Mouse (Mus musculus): Measurements from ENCODE around the gene Nxpe3.
"Not testable (repeated sequence)": the region's sequence is repeated elsewhere in the genome, so short reads cannot be mapped to it uniquely, and the experiment has no call there.

Gene Nxpe3

DNA sequence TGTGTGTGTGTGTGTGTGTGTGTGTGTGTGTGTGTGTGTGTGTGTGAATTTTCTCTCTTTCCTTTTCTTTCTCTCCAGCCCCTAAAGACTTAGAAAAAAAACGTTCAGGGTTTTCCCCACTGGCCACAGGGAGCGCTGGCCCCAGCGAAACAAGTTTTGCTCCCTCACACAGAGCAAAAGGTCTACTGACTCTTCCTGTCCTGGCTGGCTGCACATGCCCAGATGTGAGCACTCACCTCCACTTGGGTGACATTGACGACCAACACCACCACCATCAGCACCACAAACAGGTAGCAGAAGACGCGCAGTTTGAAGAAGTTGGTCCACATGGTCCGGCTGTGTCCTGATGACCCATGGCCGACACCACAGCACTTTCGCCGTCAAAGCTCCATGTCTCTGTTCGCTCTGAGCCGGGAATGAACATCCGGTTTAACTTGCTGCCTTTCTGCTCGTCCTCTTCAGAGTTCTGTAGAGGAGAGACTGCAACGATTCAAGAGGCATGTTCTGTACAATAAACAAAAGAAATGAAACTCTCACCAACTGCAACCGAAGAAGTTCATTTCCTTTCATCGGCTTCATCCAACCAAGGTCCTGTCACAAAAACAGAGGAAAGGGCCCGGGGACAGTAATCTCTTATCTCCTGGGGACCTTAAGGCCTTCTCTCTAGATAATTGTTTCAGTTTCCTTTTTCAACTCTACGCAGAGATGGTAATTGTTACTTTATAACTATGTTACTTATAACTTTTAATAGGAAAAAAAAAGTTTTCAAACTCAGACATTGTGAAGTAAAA is 4.5 kb downstream of the Nxpe3 start:
- DNase-seq (ENCODE audit: low read depth, low spot score), result no peak

DNA sequence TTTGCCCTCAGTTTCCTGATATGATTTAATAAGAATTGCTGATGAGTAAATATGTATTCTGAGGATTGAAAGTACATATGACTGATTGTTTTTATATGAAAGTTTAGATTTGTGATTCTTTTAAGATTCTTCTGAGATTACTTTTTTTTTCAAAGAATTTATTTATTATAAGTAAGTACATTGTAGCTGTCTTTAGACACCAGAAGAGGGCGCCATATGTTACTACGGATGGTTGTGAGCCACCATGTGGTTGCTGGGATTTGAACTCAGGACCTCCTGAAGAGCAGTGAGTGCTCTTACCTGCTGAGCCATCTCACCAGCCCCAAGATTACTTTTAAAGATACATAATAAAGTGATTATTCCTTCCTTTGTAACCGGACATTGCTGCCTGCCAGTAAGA is 5.6 kb downstream of the Nxpe3 start:
- no peak for DNase-seq (ENCODE audit: low read depth, low spot score)

DNA sequence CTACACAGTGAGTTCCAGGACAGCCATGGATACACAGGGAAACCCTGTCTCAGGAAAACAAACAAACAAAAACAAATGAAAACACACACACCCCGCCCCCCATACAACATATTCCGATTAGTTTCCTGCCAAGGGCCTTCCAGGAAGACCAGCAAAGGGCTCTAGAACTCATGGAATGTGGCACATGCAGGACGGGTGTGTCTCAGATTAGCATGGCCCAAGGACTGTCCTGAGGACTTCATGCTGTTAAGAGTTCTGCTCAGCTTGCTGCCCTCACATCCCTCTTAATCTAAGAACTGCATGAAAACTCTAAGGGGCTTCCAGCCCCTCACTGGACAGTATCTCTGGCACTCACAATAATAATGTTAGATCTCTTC is 6.5 kb downstream of the Nxpe3 start:
- no peak for DNase-seq (ENCODE audit: low read depth, low spot score)

DNA sequence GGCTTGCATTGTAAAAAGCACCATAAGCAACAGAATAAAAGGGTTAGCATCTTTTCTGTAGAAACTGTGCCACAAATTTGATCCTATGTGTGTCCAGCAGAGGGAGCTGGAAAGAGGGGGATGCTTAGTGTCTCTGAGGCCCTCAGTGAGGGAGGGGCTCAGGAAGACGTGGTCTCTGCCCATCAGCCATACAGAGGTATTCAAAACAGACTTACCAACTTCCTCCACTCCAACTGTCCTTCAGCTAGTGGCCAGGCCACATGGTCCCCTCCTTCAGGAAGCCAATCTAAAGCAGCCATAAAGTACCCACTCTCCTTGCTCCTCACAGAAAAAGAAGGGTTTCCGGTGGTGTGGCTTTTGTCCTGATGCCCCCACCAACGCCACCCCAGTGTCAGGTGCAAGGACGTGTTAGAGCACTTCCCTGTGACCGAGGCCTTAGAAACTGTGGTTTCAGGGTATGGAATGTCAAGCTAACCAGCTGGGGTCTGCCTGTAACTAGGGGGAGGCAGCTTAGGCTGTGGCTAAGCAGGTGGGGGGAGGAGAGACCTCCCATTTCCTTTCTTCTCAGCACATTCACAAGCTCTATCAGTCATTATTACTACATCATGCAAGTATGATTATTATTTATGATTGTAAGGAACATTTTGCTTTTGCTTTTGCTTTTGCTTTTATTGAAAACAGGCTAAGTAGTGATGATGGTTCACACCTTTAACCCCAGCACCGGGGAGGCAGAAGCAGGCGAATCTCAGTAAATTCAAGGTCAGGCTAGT is 7.1 kb downstream of the Nxpe3 start:
- DNase-seq (ENCODE audit: low read depth, low spot score), result no peak

DNA sequence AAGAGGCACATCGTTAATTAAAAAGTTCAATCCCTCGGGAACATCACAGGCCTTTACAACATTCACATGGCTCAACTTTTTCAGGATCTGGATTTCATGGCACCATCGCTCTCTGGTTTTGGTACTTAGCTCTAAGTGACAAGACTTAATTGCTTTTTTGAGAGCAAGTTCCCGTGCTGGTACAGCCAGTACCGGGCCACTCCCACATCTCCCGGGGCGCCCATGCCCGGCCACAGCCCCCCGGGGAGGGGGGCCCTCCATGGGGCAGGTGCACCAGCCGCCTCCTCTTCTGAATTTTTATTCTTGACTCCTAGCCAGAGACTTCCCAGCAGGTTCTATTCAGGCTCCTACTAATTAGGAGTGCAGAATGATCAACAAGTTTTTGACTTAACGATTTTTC is 10.8 kb downstream of the Nxpe3 start:
- DNase-seq (ENCODE audit: low read depth, low spot score), result no peak

DNA sequence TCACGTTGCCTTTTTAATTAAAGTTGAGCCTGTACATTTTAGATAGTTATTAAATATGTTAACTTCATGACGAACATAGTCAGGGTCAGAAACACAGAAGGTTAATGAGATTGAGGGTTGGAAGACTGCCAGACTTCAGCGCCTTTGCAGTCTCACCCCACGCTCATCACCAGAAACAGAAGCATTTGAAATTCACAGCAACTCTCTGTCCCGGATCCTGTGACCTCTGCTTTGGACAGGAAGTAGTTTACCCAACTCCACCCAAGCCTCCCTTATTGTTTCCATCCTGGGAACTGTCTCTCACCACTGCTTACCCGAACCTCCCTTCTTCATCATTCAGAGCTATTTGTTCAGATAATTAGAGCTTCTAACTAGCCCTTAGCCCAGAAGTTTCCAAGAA is 19.1 kb downstream of the Nxpe3 start:
- no peak for DNase-seq (ENCODE audit: low read depth, low spot score)

DNA sequence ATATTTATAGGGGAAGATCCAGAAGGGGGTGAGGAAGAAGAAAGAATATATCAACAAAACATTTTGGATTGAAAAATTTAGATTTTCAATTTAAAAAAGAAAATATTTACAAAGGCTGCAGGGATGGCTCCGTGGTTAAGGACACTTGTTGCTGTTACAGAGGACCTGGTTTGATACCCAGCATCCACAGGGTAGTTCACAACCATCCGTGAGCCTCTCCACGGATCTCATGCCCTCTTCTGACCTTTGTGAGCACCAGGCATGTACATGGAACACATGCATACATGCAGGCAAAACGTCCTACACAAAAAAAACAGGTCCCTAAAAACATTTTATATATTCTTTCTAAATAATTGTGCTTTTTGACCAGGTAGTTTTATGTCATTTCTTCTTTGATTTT is 31.3 kb downstream of the Nxpe3 start:
- DNase-seq (ENCODE audit: low read depth, low spot score), result no peak

DNA sequence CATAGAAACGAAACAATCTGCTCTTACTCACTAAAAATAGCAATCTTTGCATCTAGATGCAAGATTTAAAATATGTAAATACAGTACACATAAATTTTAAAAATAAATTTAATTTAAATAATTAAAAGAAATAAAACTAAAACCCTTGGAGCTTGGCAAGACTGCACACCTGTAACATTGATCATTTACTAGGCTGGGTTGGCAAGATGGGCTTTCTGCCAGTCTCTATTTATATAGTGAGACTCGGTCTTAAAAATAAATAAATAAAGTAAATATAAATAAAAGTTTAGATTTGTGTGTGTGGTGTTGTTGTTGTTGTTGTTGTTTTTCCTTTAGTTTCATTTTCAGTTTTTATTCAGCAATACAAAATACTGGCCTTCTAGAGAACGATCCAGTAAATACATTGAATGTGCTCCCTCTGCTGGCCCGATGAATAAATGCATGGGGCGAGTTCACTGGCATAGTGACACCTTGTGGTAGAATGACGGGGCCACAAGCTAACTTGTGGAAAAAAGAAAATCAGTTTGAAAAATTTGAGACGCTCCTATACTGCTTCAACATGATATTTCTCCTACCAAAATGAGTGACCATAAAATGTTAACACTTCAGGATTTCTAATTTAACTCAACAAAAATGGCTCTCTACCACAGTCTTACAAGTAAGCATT is 31.8 kb downstream of the Nxpe3 start:
- peak; percentile 54 for DNase-seq (ENCODE audit: low read depth, low spot score)

DNA sequence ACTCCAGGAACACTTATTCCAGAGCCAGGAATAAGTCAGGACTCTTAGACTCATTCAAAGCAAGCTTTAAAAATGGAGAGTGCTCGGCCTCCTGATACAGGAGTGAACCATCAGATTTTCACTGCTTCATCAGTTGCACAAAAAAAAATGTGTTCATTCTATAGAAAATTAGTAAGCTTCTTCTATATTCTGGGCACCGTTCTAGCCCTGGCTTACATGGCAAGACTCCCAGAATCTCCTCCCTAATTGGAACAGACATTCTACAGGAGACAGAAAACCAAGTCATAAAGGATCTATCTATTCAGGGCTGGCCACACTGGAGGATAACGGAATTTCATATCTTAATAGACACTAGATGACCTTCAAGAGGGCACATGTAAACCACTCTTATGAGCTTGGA is 34.0 kb downstream of the Nxpe3 start:
- no peak for DNase-seq (ENCODE audit: low read depth, low spot score)

DNA sequence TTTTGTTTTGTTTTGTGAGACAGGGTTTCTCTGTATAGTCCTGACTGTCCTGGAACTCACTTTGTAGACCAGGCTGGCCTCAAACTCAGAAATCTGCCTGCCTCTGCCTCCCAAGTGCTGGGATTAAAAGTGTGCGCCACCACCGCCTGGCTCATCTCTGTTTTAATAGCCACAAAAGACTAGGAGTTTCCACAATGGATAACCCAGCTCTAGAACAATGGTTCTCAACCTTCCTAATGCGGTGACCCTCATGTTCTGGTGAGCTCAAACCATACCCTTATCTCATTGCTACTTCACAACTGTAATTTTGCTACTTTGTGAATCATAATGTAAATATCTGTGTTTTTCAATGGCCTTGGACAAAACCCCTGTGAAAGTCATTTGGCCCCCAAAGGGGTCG is 35.7 kb downstream of the Nxpe3 start:
- not testable (repeated sequence) for DNase-seq (ENCODE audit: low read depth, low spot score)

DNA sequence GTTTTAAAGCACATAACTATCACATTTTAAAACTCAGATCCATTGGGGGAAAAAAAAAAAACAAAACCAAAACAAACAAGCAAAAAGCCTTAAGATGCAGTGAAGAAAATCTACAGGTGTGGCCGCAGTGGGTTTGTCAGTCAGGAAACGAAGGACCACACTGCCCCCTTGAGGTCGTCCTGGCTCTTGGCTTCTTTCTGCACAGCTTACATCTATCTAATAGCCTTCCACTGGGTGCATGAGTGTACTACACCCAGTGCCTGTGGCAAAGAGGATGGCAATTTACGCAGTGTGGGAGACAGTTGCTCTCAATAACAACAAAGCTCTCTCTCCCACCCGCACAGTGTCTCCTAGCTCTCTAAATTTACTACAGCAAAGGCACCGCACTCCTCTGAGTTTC is 36.6 kb downstream of the Nxpe3 start:
- DNase-seq (ENCODE audit: low read depth, low spot score), result peak; percentile 40

DNA sequence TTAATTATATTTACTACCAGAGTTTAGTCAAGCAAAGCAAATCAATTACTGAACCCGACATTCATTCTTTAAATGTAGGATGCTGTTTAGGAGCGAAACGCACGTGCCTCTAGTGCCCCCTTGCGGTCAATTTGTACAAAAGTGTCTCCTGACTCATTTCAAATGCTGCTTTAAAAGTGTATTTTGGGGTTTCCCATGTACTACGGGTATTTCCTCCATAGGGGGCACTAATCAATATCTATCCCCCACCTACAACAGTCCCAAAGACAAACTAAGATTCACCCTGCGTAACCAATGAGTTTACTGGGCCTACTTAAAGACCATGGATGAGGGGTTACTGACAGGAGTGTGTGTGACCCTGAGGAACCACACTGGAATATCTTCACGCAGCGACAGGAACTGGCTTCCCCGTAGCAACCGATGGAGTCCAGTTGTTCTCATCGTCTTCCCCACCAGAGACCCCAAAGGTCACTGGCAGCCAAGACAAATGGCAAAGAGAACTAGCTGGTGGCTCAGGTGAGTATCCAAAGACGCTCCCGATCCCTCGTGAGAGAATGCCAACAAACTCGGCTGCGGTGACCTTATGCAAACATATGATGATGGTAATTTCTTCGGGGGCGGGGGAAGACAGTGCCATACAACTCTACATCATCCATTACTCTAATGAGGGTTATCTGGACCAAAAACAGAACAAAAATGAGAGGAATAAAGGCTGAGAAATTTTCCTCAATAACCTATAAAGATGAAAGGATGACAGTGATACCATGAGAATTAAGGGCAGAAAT is 42.0 kb downstream of the Nxpe3 start:
- peak; percentile 65 for DNase-seq (ENCODE audit: low read depth, low spot score)

DNA sequence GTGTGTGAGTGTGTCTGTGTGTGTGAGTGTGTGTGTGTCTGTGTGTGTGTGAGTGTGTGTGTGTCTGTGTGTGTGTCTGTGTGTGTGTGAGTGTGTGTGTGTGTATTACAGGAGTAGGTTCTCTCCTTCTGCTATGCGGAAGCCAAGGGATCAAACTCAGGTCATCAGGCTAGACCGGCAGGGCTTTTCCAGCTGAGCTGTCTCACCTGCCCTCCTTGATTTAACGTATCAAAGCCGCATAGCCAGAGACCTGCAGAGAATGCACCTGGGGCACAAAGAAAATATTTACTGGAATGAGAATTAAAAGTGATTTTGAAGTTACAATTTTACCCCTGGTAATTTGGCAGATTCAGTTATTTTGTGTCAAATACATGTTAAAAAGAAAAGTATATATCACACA is 42.6 kb downstream of the Nxpe3 start:
- no peak for DNase-seq (ENCODE audit: low read depth, low spot score)

DNA sequence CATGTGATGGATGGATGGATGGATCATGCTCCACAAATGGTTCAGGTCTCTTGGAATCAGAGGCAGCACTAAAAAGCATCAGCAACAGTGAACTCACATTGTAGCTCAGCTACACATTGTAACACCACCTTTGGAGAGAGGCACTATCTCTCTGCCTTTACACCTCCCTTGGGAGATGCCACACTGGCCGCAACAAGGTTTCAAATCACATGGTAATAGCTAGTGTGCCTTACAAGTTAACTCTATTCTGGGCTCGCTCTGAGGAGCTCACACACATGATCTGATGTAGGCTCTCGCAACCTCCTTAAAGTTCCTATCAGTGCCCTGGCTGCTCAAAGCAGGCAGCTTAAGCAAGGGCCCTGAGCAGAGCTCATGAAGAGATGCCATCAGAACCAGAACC is 44.6 kb downstream of the Nxpe3 start:
- DNase-seq (ENCODE audit: low read depth, low spot score), result no peak

DNA sequence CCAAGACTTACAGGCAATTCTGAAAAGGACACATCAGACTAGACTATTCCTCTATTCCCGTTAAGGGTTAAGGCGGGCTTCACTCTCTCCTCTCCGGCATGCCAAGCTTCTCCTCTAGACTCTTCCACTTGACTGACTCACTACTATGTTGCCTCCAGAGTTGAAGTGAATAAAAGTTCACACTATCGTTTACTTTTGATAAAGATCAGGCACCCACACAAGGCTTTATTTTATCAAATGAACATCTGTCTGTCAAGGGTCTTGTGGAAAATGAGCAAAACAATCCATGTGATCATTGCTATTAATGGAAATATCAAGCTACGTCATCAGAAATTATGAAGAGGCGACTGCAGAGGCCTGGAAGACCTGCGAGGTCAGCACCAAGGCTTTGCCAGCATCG is 47.4 kb downstream of the Nxpe3 start:
- no peak for DNase-seq (ENCODE audit: low read depth, low spot score)

DNA sequence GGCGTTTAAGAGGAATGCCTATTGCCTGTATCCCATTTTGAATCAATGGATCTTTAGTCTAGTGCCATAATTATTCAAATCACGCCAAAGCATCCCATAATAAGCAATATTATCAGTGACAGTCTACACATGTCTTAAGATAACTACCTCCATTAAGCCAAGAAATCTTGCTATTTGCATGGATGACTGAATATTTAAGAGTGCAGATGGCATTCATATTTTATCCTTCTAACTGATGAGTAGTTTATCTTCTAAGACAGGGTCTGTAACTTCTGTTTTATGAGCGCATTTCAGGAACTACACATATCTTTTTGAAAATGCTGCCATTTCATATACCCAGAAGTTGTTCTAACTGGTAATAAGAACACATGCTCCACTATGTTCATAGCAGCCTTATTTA is 50.2 kb downstream of the Nxpe3 start:
- DNase-seq (ENCODE audit: low read depth, low spot score), result no peak

DNA sequence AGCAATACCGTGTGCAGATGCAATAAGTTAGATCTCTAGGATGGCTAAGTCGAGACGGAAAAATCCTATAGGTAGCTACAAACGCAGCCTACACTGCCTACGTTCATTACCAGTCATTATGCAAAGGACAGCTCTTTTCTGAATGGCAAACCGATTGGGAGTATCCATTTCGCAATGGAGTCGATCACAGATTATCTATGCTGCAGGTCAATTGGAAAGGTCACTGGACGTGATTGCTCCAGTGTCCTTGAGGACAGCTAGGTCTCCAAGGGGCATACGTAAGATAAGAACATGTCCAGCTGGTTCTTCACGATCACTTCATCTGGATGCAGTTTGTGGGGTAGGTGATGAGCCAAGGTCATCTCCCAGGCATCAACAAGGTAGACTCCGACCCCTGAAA is 51.2 kb downstream of the Nxpe3 start:
- no peak for DNase-seq (ENCODE audit: low read depth, low spot score)

DNA sequence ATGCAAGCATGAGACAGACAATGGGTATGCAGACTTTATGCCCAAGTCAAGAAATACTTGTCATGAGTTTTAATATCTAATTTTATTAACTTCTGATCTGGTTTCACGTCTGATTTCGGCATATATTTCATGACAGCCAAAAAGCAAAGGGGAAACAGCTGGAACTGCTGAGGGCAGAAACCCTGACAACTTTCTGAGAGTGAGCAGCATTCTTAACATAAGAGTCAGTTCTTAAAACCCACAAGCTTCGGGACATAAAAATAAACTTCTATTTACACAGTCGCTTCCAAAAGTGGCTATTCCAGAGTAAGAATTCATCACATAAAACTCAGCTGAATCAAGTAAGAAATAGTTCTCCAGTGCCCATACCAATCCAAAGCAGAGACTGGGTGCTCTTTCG is 52.0 kb downstream of the Nxpe3 start:
- DNase-seq (ENCODE audit: low read depth, low spot score), result no peak

DNA sequence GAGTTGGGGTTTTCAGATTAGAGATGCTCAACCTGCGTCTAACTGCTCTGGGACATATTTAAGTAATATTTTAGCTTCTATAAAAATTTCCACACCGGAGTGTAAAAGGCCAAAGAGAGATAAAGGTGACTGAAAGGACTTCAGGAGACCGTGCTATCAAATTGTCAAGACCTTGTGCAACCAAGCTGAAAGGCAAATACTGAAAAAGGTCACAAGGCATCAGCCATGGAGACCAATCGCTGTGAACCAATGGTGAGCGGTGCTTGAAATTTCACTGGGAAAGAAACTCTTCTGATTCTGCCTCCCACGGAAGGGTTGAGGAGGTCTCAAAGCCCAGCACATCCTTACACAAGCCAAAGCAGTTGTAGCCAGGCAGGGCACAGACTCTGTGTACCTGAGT is 53.6 kb downstream of the Nxpe3 start:
- no peak for DNase-seq (ENCODE audit: low read depth, low spot score)

DNA sequence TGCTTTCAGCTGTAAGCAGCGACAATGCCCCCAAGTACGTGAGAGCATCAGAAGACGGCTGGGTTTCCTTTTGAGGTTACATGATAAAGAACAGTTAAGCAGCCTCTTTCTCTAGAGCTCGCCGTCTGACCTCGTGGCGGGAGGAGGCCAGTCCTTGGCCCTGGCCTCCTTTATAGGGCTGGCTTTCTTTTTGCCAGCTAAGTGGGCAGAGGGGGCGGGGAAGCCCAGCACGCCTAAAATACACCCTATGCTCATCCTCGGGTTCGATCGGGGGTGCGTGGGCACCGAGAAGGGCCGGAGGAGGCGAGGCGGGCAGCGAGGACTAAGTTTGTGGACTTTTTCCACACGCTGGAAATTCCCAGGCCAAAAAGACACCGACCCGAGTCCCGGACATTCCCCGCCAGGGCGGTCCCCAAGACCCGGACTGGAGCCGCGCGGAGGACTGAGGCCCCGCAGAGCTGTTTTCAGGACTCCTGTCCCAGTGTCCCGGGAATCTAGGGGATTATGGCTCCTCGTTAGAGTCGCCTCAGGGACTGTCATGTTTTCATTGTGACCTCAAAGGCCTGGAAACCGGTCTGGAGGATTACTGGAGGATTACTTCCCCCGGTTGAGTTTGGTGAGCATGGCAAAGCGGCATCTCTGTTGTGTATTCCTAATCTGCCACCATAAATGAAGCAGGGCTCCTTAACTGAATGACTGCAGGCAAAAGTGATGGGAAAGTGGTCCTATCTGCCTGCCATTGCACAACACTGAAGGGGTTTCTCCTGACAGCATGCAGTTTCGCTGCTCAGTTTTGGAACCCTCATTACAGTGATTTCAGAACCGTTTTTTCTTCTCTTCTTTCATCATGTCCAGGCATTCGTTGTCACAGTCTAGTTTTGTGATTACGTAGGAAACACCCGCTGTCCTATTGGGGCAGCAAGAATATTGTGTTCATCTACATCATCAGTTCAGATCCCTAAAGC is 56.3 kb downstream of the Nxpe3 start, which contains the start of gene Nfkbiz:
Gene Nfkbiz, minus strand, starts transcription at position 390 of the 965 bp plus-strand sequence.
- DNase-seq (ENCODE audit: low read depth, low spot score), result peak; percentile 79

DNA sequence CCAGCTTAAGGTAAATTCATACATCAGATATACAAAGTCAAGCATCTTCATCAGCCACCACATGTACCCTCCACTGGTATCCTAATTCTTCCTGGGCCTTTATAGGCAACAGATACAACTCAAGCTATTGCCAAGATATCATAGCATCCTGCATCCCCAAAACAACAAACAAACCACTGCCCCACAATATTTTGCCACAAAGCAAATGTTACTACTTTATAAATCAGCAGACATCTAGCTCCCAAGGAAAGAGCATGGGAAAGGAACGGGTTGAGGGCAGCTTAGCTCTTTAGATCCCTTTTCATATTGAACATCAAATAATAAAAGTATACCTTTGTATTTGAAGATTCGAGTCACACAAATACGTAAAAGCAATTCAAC is 57.0 kb downstream of the Nxpe3 start:
- DNase-seq (ENCODE audit: low read depth, low spot score), result no peak
